Mouse (Mus musculus) adrenal gland, postnatal 25 days (tissue): ENCODE data around the gene Slc16a8. TPM values are rescaled to one million over a fixed set of nuclear protein-coding genes. Genes with fewer than 3 reads are reported as not detected.
"Not testable (repeated sequence)": the region's sequence is repeated elsewhere in the genome, so short reads cannot be mapped to it uniquely, and the experiment has no call there.

Experiments
- DNase-seq: peaks from one replicate; pipeline ENCODE4 v3.0.0; 2021; ENCODE audit warnings: mixed read lengths
- total RNA-seq: library from RNA; stranded (reverse); gene quantifications from 2 replicates; pipeline ENCODE4 v1.2.3, GENCODE M21; 2021

Gene Slc16a8
- total RNA-seq, 1 experiment from 2014 or later = not detected

GRCm38 (mm10) chr15:79262786-79263309, 8.3 kb upstream of the Slc16a8 start:
- DNase-seq = no peak

- peak; percentile 36 for DNase-seq
These were observed 7.8 kb upstream of the Slc16a8 start for GRCm38 (mm10) chr15:79262375-79262774.

GRCm38 (mm10) chr15:79261757-79262156, 7.2 kb upstream of the Slc16a8 start:
- no peak for DNase-seq

- peak; percentile 30 for DNase-seq
These were observed 6.6 kb upstream of the Slc16a8 start for GRCm38 (mm10) chr15:79261095-79261725.

- no peak for DNase-seq
These were observed 4.0 kb upstream of the Slc16a8 start for GRCm38 (mm10) chr15:79258521-79258920.

DNA sequence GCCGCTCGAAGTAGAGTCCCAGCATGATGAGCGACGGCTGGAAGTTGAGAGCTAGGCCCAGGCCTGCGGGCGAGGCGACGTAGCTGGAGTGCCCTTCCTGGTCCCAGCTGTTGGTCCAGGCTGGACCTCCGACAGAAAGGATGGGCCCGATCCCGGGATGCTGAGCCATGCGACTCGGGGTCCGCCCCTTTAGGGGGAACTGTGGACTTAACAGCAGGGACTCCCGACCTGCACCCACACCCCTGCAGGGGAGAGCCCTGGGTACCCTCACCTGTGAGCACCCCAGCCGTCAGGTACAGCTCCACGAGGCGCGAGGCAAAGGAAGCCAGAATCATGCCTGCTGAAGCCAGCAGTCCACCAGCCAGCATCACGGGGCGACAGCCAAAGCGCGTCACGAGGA, 2.0 kb downstream of the Slc16a8 start:
- no peak for DNase-seq

GRCm38 (mm10) chr15:79251781-79252491, 2.6 kb downstream of the Slc16a8 start:
- no peak for DNase-seq

- DNase-seq = no peak
These were observed 3.4 kb downstream of the Slc16a8 start for GRCm38 (mm10) chr15:79251168-79251567.

GRCm38 (mm10) chr15:79250236-79250635, 4.3 kb downstream of the Slc16a8 start:
- DNase-seq = no peak

DNA sequence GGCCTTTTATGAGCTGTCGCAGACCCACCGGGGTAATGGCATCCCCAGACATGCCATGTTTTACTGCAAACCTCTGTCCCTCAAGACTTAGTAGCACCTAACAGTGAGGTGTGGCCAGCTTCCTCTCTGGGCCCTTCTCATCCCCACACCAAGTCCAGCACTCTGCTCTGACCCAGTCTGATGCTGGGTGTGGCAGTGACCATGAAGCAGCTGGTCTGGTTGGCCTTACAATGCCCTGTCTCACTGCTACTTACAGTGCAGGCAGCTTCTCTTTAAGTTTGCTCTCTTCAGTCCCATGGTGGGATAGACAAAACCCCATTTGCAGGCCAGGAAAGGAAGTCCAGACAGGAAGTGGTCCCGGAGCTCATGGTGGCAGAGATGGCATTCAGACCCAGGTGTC, 9.2 kb downstream of the Slc16a8 start:
- no peak for DNase-seq

GRCm38 (mm10) chr15:79244071-79244893, 10.3 kb downstream of the Slc16a8 start:
- DNase-seq = peak; percentile 38

DNA sequence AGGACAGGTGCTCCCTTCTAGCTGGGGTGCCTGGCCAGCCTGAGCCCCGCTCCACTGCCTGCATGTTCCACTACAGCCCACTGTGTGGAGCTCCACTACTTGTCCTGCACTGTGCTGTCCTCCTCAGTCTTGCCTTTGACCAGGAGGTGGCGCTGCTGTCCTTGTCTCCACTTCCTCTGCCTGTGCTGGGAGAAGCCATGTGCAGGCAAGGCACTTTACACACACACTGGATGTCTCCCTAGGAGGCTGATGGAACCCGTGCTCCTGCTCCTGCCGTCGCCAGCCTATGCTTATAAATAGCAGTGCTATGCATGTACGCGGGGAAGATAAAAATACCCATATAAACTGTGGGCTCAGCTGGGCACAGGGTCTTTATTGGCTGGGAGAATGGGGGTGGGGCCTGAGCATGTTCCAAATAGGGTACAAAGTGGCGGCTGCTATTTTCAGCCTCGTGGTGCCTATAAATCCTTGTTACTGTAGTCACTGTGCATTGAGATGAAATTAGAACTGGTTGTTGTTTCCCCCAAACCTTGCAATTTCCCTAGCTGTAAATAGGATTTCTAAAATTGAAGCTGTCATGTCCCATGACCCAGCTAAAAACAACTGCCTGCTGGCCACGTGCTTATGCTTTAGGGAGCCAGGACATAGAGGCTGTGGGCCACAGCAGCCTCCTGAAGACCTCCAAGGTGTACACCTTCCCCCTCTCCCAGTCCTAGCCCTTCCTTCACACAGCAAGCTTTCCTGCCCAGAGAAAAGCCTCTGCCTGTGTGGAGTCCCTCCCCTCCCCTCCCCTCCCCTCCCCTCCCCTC, 11.1 kb downstream of the Slc16a8 start:
- peak; percentile 93 for DNase-seq

- DNase-seq = no peak
These were observed 11.9 kb downstream of the Slc16a8 start for GRCm38 (mm10) chr15:79242574-79243233.

GRCm38 (mm10) chr15:79238036-79238435, 16.5 kb downstream of the Slc16a8 start:
- no peak for DNase-seq

DNA sequence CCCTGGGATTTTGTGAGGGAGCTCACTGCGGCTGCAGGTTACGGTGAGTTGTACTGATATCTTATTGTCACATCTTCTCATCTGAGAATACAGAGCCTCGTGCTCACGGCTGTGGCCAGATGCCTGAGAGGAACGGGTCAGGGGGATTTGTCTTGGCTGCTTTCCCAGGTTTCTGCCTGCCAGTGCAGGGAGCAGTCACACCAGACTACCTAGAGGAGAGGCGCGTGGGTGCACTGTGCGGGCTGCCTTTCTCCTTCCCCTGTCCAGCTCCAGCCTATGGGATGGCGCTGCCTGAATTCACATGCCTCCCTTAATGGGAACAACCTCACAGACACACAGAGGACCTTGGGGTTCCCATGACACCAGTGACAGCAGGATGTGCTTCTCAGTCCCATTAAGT, 19.3 kb downstream of the Slc16a8 start:
- no peak for DNase-seq

- DNase-seq = peak; percentile 83
These were observed 25.3 kb downstream of the Slc16a8 start, which contains the start of the genes Pick1 and Gm49486 for GRCm38 (mm10) chr15:79229058-79229821. Gene Pick1 (plus strand): TSS chr15:79229173. Gene Gm49486 (plus strand): TSS chr15:79229391.

GRCm38 (mm10) chr15:79225780-79226179, 28.8 kb downstream of the Slc16a8 start:
- not testable (repeated sequence) for DNase-seq

GRCm38 (mm10) chr15:79224685-79225084, 29.9 kb downstream of the Slc16a8 start:
- DNase-seq = peak; percentile 82

GRCm38 (mm10) chr15:79223641-79224040, 30.9 kb downstream of the Slc16a8 start:
- DNase-seq = no peak

DNA sequence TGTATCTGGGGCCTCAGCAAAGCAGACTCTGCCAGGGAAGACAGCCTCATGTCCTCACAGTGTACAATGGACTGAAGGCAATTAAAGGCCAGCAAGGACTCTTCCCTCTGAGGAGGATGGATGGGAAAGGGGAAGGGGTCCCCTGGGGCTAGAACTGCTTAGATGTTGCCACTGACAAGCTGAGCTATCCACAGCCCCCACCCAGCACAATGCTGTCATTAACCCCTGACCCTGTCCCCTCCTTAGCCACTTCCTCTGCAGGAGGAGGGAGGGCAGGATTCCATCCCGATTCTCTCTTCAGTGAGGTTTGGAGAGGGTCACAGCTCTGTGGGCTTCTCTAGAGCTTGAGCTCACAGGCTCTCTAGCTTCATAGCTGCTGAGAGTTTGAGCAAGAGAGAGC, 35.0 kb downstream of the Slc16a8 start:
- DNase-seq = no peak
